Mouse (Mus musculus) megakaryocyte, embryonic 14.5 days (primary cell): ENCODE data around the gene Wsb1.

Experiments
- FLI1 ChIP-seq: IDR thresholded peaks from 2 replicates; pipeline ENCODE4 v1.6.1; 2012; ENCODE audit warnings: low read length, inconsistent platforms, mixed read lengths
- GATA1 ChIP-seq: IDR thresholded peaks from 3 replicates; pipeline ENCODE4 v1.6.1; 2012; ENCODE audit warnings: mixed read lengths, low read length, inconsistent platforms, borderline replicate concordance

GRCm38 (mm10) chr11:79264376-79264775 is 9.9 kb upstream of the Wsb1 start:
- no peak for TF ChIP-seq GATA1
- TF ChIP-seq FLI1: no peak
